Mouse (Mus musculus): ENCODE measurements around the gene Kcnab2. TPM values are rescaled to one million over a fixed set of nuclear protein-coding genes. Genes with fewer than 3 reads are reported as not detected.

Kcnab2 gene
- polyA plus RNA-seq, 1 experiment, result 6.1 TPM

GRCm38 (mm10) chr4:152398926-152399325 lies 78.7 kb downstream of the Kcnab2 start:
- WGBS, result 81% methylated on average over 3 of the region's 3 CpGs
- Histone ChIP-seq H3K27ac (ENCODE audit: insufficient read depth, low read depth, low read length) (no peak overlapping the region), H3K4me1 (ENCODE audit: control insufficient read depth, insufficient read depth, low read length) (no peaks in the 10 kb centered on the region), H3K36me3 (ENCODE audit: control insufficient read depth, insufficient read depth, low read length) (no peaks in the 10 kb centered on the region), H3K4me3 (ENCODE audit: insufficient read depth, low read depth, low read length) (no peak overlapping the region), H3K27me3 (replicated peaks; ENCODE audit: control insufficient read depth, insufficient read depth, low read length) (no peaks in the 10 kb centered on the region)
- TF ChIP-seq CTCF (conservative IDR thresholded peaks at IDR 0.05; ENCODE audit: insufficient read depth, insufficient read length, low read depth, low read length) (no peak), POLR2A (IDR thresholded peaks at IDR 0.05; ENCODE audit: low read depth, low read length) (no peak)
- no peak for DNase-seq

GRCm38 (mm10) chr4:152392627-152393026 lies 85.0 kb downstream of the Kcnab2 start:
- TF ChIP-seq CTCF (conservative IDR thresholded peaks at IDR 0.05; ENCODE audit: insufficient read depth, insufficient read length, low read depth, low read length) (no peak), POLR2A (IDR thresholded peaks at IDR 0.05; ENCODE audit: low read depth, low read length) (no peak)
- WGBS, result 84% methylated on average over 17 of the region's 17 CpGs
- Histone ChIP-seq H3K36me3 (ENCODE audit: control insufficient read depth, insufficient read depth, low read length) (no peaks in the 10 kb centered on the region), H3K27me3 (replicated peaks; ENCODE audit: control insufficient read depth, insufficient read depth, low read length) (no peaks in the 10 kb centered on the region), H3K27ac (ENCODE audit: insufficient read depth, low read depth, low read length) (no peak overlapping the region), H3K4me1 (ENCODE audit: control insufficient read depth, insufficient read depth, low read length) (no peaks in the 10 kb centered on the region), H3K4me3 (ENCODE audit: insufficient read depth, low read depth, low read length) (no peak overlapping the region)
- DNase-seq, result no peak

- TF ChIP-seq CTCF (conservative IDR thresholded peaks at IDR 0.05; ENCODE audit: insufficient read depth, insufficient read length, low read depth, low read length), result no peak
- TF ChIP-seq POLR2A (IDR thresholded peaks at IDR 0.05; ENCODE audit: low read depth, low read length), result no peak
- WGBS, result 78% methylated on average over 5 of the region's 5 CpGs
- DNase-seq, result no peak
- Histone ChIP-seq H3K4me3 (ENCODE audit: insufficient read depth, low read depth, low read length) (no peak overlapping the region), H3K27me3 (replicated peaks; ENCODE audit: control insufficient read depth, insufficient read depth, low read length) (no peaks in the 10 kb centered on the region), H3K36me3 (ENCODE audit: control insufficient read depth, insufficient read depth, low read length) (no peaks in the 10 kb centered on the region), H3K4me1 (ENCODE audit: control insufficient read depth, insufficient read depth, low read length) (no peaks in the 10 kb centered on the region), H3K27ac (ENCODE audit: insufficient read depth, low read depth, low read length) (no peak overlapping the region)
Measured at GRCm38 (mm10) chr4:152392192-152392591, 85.5 kb downstream of the Kcnab2 start.

- H3K36me3 ChIP-seq (ENCODE audit: control insufficient read depth, insufficient read depth, low read length), result no peaks in the 10 kb centered on the region
- DNase-seq, result no peak
- H3K27me3 ChIP-seq (replicated peaks; ENCODE audit: control insufficient read depth, insufficient read depth, low read length), result no peaks in the 10 kb centered on the region
- no peak overlapping the region for H3K4me3 ChIP-seq (ENCODE audit: insufficient read depth, low read depth, low read length)
- WGBS, result 61% methylated on average over 16 of the region's 16 CpGs
- no peaks in the 10 kb centered on the region for H3K4me1 ChIP-seq (ENCODE audit: control insufficient read depth, insufficient read depth, low read length)
- TF ChIP-seq POLR2A (IDR thresholded peaks at IDR 0.05; ENCODE audit: low read depth, low read length), result no peak
- TF ChIP-seq CTCF (conservative IDR thresholded peaks at IDR 0.05; ENCODE audit: insufficient read depth, insufficient read length, low read depth, low read length), result no peak
- no peak overlapping the region for H3K27ac ChIP-seq (ENCODE audit: insufficient read depth, low read depth, low read length)
Measured at GRCm38 (mm10) chr4:152385644-152386043, 92.0 kb downstream of the Kcnab2 start.

- TF ChIP-seq CTCF (conservative IDR thresholded peaks at IDR 0.05; ENCODE audit: insufficient read depth, insufficient read length, low read depth, low read length), result no peak
- no peak for TF ChIP-seq POLR2A (IDR thresholded peaks at IDR 0.05; ENCODE audit: low read depth, low read length)
- Histone ChIP-seq H3K36me3 (ENCODE audit: control insufficient read depth, insufficient read depth, low read length) (no peaks in the 10 kb centered on the region), H3K27ac (ENCODE audit: insufficient read depth, low read depth, low read length) (no peak overlapping the region), H3K4me3 (ENCODE audit: insufficient read depth, low read depth, low read length) (no peak overlapping the region), H3K4me1 (ENCODE audit: control insufficient read depth, insufficient read depth, low read length) (no peaks in the 10 kb centered on the region), H3K27me3 (replicated peaks; ENCODE audit: control insufficient read depth, insufficient read depth, low read length) (no peaks in the 10 kb centered on the region)
- DNase-seq, result no peak
- WGBS, result 80% methylated on average over 17 of the region's 17 CpGs
Measured at GRCm38 (mm10) chr4:152382528-152383252, 95.0 kb downstream of the Kcnab2 start.

GRCm38 (mm10) chr4:152365228-152365627 lies 112.4 kb downstream of the Kcnab2 start:
- no peaks in the 10 kb centered on the region for H3K27me3 ChIP-seq (replicated peaks; ENCODE audit: control insufficient read depth, insufficient read depth, low read length)
- no peak for TF ChIP-seq POLR2A (IDR thresholded peaks at IDR 0.05; ENCODE audit: low read depth, low read length)
- no peak for TF ChIP-seq CTCF (conservative IDR thresholded peaks at IDR 0.05; ENCODE audit: insufficient read depth, insufficient read length, low read depth, low read length)
- H3K4me3 ChIP-seq (ENCODE audit: insufficient read depth, low read depth, low read length), result no peak overlapping the region
- WGBS, result 83% methylated on average over 7 of the region's 7 CpGs
- H3K4me1 ChIP-seq (ENCODE audit: control insufficient read depth, insufficient read depth, low read length), result no peaks in the 10 kb centered on the region
- no peak overlapping the region for H3K27ac ChIP-seq (ENCODE audit: insufficient read depth, low read depth, low read length)
- no peaks in the 10 kb centered on the region for H3K36me3 ChIP-seq (ENCODE audit: control insufficient read depth, insufficient read depth, low read length)
- DNase-seq, result no peak

- Histone ChIP-seq H3K36me3 (ENCODE audit: control insufficient read depth, insufficient read depth, low read length) (no peaks in the 10 kb centered on the region), H3K27ac (ENCODE audit: insufficient read depth, low read depth, low read length) (no peak overlapping the region), H3K4me3 (ENCODE audit: insufficient read depth, low read depth, low read length) (no peak overlapping the region), H3K27me3 (replicated peaks; ENCODE audit: control insufficient read depth, insufficient read depth, low read length) (no peaks in the 10 kb centered on the region), H3K4me1 (ENCODE audit: control insufficient read depth, insufficient read depth, low read length) (no peaks in the 10 kb centered on the region)
- DNase-seq, result no peak
- WGBS, result 30% methylated on average over 9 of the region's 9 CpGs
- TF ChIP-seq CTCF (conservative IDR thresholded peaks at IDR 0.05; ENCODE audit: insufficient read depth, insufficient read length, low read depth, low read length), result no peak
- TF ChIP-seq POLR2A (IDR thresholded peaks at IDR 0.05; ENCODE audit: low read depth, low read length), result no peak
Measured at GRCm38 (mm10) chr4:152362180-152362579, 115.5 kb downstream of the Kcnab2 start.

All from kidney, adult 2 months (tissue).